Mouse (Mus musculus) stomach, embryonic 14.5 days (tissue): ENCODE data around the gene Afmid. TPM values are rescaled to one million over a fixed set of nuclear protein-coding genes. Genes with fewer than 3 reads are reported as not detected.

Source experiments
- ATAC-seq: fragments of 200-750 bp; cut with Nextera tagmentation; 2 replicates; pipeline ENCODE4 v1.8.0; 2017; ENCODE audit warnings: low read depth, moderate TSS enrichment; ENCODE audit not compliant: insufficient number of reproducible peaks, insufficient read depth, low FRiP score
- H3K27ac ChIP-seq: fragments of 300-500 bp; sonication (generic); 2 replicates; pipeline ENCODE4 v1.5.1; 2014; ENCODE audit warnings: mild to moderate bottlenecking, low read length, moderate library complexity, mixed read lengths
- H3K27me3 ChIP-seq: fragments of 300-500 bp; sonication (generic); 2 replicates; pipeline ENCODE4 v1.6.1; 2014; ENCODE audit warnings: low read length, control low read depth, mixed read lengths; ENCODE audit not compliant: control insufficient read depth, insufficient read depth
- H3K36me3 ChIP-seq: fragments of 300-500 bp; sonication (generic); 2 replicates; pipeline ENCODE4 v1.6.1; 2014; ENCODE audit warnings: mild to moderate bottlenecking, control low read depth, low read length, moderate library complexity, mixed read lengths; ENCODE audit not compliant: control insufficient read depth, insufficient read depth
- H3K4me1 ChIP-seq: fragments of 300-500 bp; sonication (generic); 2 replicates; pipeline ENCODE4 v1.6.1; 2014; ENCODE audit warnings: low read length, control low read depth, mixed read lengths; ENCODE audit not compliant: control insufficient read depth, insufficient read depth
- H3K4me2 ChIP-seq: fragments of 300-500 bp; sonication (generic); replicated peaks from 2 replicates; pipeline ENCODE4 v1.6.1; 2014; ENCODE audit warnings: low read depth, low read length, control low read depth
- H3K4me3 ChIP-seq: fragments of 300-500 bp; sonication (generic); 2 replicates; pipeline ENCODE4 v1.5.1; 2014; ENCODE audit warnings: low read depth, low read length, control low read depth
- H3K9ac ChIP-seq: fragments of 300-500 bp; sonication (generic); replicated peaks from 2 replicates; pipeline ENCODE4 v1.6.1; 2014; ENCODE audit warnings: low read depth, mild to moderate bottlenecking, control low read depth, low read length, moderate library complexity, mixed read lengths
- H3K9me3 ChIP-seq: fragments of 300-500 bp; sonication (generic); 2 replicates; pipeline ENCODE4 v1.6.1; 2016; ENCODE audit warnings: low read depth, low read length, control low read depth; ENCODE audit not compliant: control insufficient read depth
- WGBS: fragments of 180-500 bp; shearing (Covaris S2); extraction: QIAGEN DNeasy Blood & Tissue Kit; methylation state at CpG from one replicate; pipeline ENCODE4 v1.1.7; 2014; 5-methylcytosine and 5-hydroxymethylcytosine counted together
- polyA plus RNA-seq: library from polyadenylated mRNA; unstranded; fragments of >200 nt; fragmentation: Nextera tagmentation; extraction: Ambion mirVana; gene quantifications from 2 replicates; pipeline ENCODE4 v1.2.1, GENCODE M21; 2014

Afmid gene
- polyA plus RNA-seq, 1 experiment from 2014 or later, result 6.4 TPM

GRCm38 (mm10) chr11:117854241-117854640, 28.5 kb downstream of the Afmid start:
- H3K27me3 ChIP-seq, result no peaks in the 10 kb centered on the region
- no peaks in the 10 kb centered on the region for H3K9me3 ChIP-seq
- H3K4me3 ChIP-seq, result no peak overlapping the region
- WGBS, result 91% methylated on average over 9 of the region's 9 CpGs
- H3K9ac ChIP-seq, result no peak overlapping the region
- ATAC-seq, result no peak
- H3K4me2 ChIP-seq, result no peak overlapping the region
- H3K4me1 ChIP-seq, result peaks cover 14% of the 10 kb centered on the region
- no peak overlapping the region for H3K27ac ChIP-seq
- peaks cover 46% of the 10 kb centered on the region for H3K36me3 ChIP-seq

DNA sequence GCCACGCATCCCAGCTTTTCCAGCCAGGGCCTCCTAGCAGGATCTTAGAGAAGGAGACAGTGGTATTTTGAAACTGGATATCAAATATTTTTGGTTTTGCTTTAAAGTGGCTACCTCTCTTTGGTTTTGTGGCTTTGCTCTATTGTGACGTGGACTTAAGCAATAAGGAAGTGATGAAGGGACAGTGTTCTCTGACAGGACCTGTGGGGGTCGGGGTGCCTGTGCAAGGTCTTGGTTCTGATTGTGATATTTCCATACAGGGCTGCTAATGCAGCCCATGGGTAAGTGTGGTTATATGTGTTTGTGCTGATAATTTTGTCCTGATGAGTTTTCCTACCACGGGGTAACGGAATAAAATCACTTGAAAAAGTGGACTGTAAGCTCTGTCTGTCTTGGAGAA, 29.6 kb downstream of the Afmid start:
- Histone ChIP-seq H3K27me3 (0 out of 2 replicates have a peak, but pooled peaks cover 6% of the 10 kb centered on the region), H3K36me3 (peaks cover 46% of the 10 kb centered on the region), H3K4me2 (no peak overlapping the region), H3K9me3 (no peaks in the 10 kb centered on the region), H3K4me3 (no peak overlapping the region), H3K4me1 (peaks cover 5% of the 10 kb centered on the region), H3K9ac (no peak overlapping the region), H3K27ac (no peak overlapping the region)
- 97% methylated on average over 5 of the region's 5 CpGs for WGBS
- no peak for ATAC-seq

DNA sequence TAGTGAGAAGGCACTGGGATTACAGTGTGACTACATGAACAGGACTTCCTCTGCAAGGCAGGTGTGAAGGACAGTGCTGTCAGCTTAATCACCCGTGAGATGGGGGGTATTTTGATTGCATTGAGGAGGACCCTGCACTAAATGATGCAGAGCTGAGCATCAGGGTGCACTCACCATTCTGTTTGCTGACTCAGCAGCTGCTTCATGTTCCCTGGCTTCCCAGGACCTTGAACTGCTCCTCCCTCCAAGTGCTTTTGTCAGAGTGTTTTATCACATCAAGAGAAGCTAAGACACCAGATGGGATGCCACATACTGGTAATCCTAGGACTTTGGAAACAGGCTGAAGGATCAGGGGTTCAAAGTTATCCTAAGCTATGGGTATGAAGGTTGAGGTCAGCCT, 30.3 kb downstream of the Afmid start:
- Histone ChIP-seq H3K4me1 (peaks cover 1% of the 10 kb centered on the region; the same call in 1 of the 2 replicates), H3K4me3 (no peak overlapping the region), H3K36me3 (peaks cover 46% of the 10 kb centered on the region), H3K27ac (no peak overlapping the region), H3K9me3 (no peaks in the 10 kb centered on the region), H3K9ac (no peak overlapping the region), H3K27me3 (peaks cover 9% of the 10 kb centered on the region; the same call in 1 of the 2 replicates), H3K4me2 (no peak overlapping the region)
- 71% methylated on average over 1 of the region's 1 CpGs for WGBS
- no peak for ATAC-seq

GRCm38 (mm10) chr11:117857462-117857861, 31.7 kb downstream of the Afmid start:
- H3K4me2 ChIP-seq, result no peak overlapping the region
- H3K9ac ChIP-seq, result no peak overlapping the region
- H3K27ac ChIP-seq, result no peak overlapping the region
- peaks cover 46% of the 10 kb centered on the region for H3K36me3 ChIP-seq
- WGBS, result 96% methylated on average over 9 of the region's 10 CpGs
- H3K4me3 ChIP-seq, result no peak overlapping the region
- no peaks in the 10 kb centered on the region for H3K9me3 ChIP-seq
- peaks cover 12% of the 10 kb centered on the region; the same call in 1 of the 2 replicates for H3K27me3 ChIP-seq
- no peaks in the 10 kb centered on the region for H3K4me1 ChIP-seq
- no peak for ATAC-seq

- peaks cover 12% of the 10 kb centered on the region; the same call in 1 of the 2 replicates for H3K27me3 ChIP-seq
- H3K9me3 ChIP-seq, result no peaks in the 10 kb centered on the region
These were observed 32.7 kb downstream of the Afmid start for GRCm38 (mm10) chr11:117858392-117858791.

GRCm38 (mm10) chr11:117860601-117861000, 34.9 kb downstream of the Afmid start, which contains the start of gene Tmem235:
Gene Tmem235, plus strand, starts transcription at chr11:117860752.
- WGBS, result 5% methylated on average over 23 of the region's 23 CpGs
- Histone ChIP-seq H3K27me3 (peaks cover 12% of the 10 kb centered on the region; the same call in 1 of the 2 replicates), H3K4me1 (peaks cover under 1% of the 10 kb centered on the region; the same call in 1 of the 2 replicates), H3K9me3 (no peaks in the 10 kb centered on the region), H3K4me3 (no peak within 1 kb of the TSS), H3K27ac (no peak within 1 kb of the TSS), H3K4me2 (no peak within 1 kb of the TSS), H3K9ac (no peak within 1 kb of the TSS), H3K36me3 (peaks cover 19% of the 10 kb centered on the region)
- ATAC-seq, result no peak

More at GRCm38 (mm10) chr11:117858392-117858791, 32.7 kb downstream of the Afmid start:
- peaks cover 38% of the 10 kb centered on the region for H3K36me3 ChIP-seq
- 53% methylated on average over 3 of the region's 3 CpGs for WGBS
- no peaks in the 10 kb centered on the region for H3K4me1 ChIP-seq
- H3K27ac ChIP-seq, result no peak overlapping the region
- H3K4me2 ChIP-seq, result no peak overlapping the region
- no peak overlapping the region for H3K9ac ChIP-seq
- no peak for ATAC-seq
- no peak overlapping the region for H3K4me3 ChIP-seq

DNA sequence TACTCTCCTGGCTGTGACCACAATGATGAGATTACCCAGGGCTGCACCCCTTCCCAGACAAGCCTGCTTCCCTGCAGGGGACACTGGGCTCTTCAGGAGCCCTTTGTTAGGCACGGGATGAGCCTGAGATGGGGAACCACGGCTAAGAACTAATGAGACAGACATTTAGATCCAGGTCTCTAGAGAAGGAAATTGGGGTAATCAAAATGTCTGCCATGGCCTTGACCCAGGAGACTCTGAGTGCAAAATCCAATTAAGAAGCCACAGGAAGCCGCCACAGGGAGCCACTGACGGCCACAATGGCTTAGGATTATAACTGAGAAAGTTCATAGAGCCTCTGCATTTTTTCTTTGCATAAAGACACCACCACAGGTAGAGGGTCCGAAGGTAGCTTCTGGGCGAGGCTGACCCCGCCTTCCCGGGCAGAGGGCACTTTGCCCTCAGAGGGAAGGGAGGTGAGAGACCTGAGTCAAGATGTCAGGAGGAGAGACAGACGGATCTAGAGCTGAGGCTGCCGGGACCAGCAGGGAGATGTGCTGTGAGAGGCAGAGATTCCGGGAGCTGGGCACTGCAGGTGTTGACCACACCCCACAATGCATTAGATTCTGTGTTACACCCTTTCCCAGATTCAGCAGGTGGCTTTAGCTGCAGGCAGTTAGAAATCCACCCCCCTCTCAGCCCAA, 37.6 kb downstream of the Afmid start:
- Histone ChIP-seq H3K4me1 (peaks cover 5% of the 10 kb centered on the region; the same call in 1 of the 2 replicates), H3K9ac (no peak overlapping the region), H3K27ac (no peak overlapping the region), H3K9me3 (no peaks in the 10 kb centered on the region), H3K27me3 (peaks cover 12% of the 10 kb centered on the region; the same call in 1 of the 2 replicates), H3K4me3 (no peak overlapping the region), H3K4me2 (no peak overlapping the region), H3K36me3 (no peaks in the 10 kb centered on the region)
- WGBS, result 35% methylated on average over 11 of the region's 11 CpGs
- ATAC-seq, result no peak

DNA sequence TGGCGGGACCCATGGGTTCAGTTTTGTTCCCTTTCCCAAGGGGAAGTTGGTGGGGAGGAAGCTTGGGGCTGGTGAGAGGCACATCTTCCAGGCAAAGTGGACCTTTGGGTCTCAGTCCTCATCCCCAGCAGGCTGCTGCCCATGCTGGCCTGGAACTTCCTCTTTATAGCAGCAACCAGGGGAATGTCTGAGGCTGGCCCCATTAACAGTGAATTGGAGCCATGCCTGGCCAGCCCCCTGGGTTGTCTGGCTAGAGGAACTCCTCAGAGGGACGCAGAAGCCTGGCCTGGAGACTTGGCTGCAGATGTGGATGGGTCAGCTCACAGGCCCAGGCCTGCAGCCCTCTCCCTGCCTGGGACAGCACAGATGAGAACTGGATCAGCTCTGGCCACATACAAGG, 39.1 kb downstream of the Afmid start:
- Histone ChIP-seq H3K9me3 (no peaks in the 10 kb centered on the region), H3K4me1 (peaks cover 5% of the 10 kb centered on the region; the same call in 1 of the 2 replicates), H3K4me2 (no peak overlapping the region), H3K9ac (no peak overlapping the region), H3K36me3 (no peaks in the 10 kb centered on the region), H3K4me3 (no peak overlapping the region), H3K27me3 (peaks cover 10% of the 10 kb centered on the region; the same call in 1 of the 2 replicates), H3K27ac (no peak overlapping the region)
- ATAC-seq, result no peak
- 61% methylated on average over 2 of the region's 2 CpGs for WGBS
